Mouse (Mus musculus) common myeloid progenitor, adult 5-6 weeks (primary cell): ENCODE measurements around the gene Galnt12. TPM values are rescaled to one million over a fixed set of nuclear protein-coding genes. Genes with fewer than 3 reads are reported as not detected.

Source experiments
- ATAC-seq: replicated peaks from 2 replicates; pipeline ENCODE4 v1.8.0; 2016; ENCODE audit warnings: low read depth, mild to moderate bottlenecking, moderate TSS enrichment, inconsistent platforms; ENCODE audit not compliant: poor library complexity, severe bottlenecking
- total RNA-seq: library from RNA; stranded (forward); fragments of 200-1000, 187-1606 nt; gene quantifications from 2 replicates; pipeline ENCODE4 v1.2.3, GENCODE M21; 2017

The Galnt12 gene
- total RNA-seq, 1 experiment from 2014 or later, result 3.0 TPM

GRCm38 (mm10) chr4:47093161-47093560 lies 1.5 kb downstream of the Galnt12 start:
- no peak for ATAC-seq

- no peak for ATAC-seq
Measured at GRCm38 (mm10) chr4:47093647-47094046, 1.9 kb downstream of the Galnt12 start.

GRCm38 (mm10) chr4:47103561-47103960 lies 11.9 kb downstream of the Galnt12 start:
- no peak for ATAC-seq

- ATAC-seq, result no peak
Measured at GRCm38 (mm10) chr4:47111885-47112284, 20.2 kb downstream of the Galnt12 start.

- no peak for ATAC-seq
Measured at GRCm38 (mm10) chr4:47112560-47112959, 20.9 kb downstream of the Galnt12 start.

- ATAC-seq, result peak; percentile 76
Measured at GRCm38 (mm10) chr4:47122051-47122706, 30.5 kb downstream of the Galnt12 start.

GRCm38 (mm10) chr4:47124140-47124711 lies 32.5 kb downstream of the Galnt12 start:
- ATAC-seq, result no peak

- ATAC-seq, result no peak
Measured at GRCm38 (mm10) chr4:47128515-47128914, 36.8 kb downstream of the Galnt12 start.

- no peak for ATAC-seq
Measured at GRCm38 (mm10) chr4:47129572-47129971, 37.9 kb downstream of the Galnt12 start.

- no peak for ATAC-seq
Measured at GRCm38 (mm10) chr4:47130111-47131050, 38.7 kb downstream of the Galnt12 start.

- no peak for ATAC-seq
Measured at GRCm38 (mm10) chr4:47131931-47132330, 40.2 kb downstream of the Galnt12 start.

- ATAC-seq, result no peak
Measured at GRCm38 (mm10) chr4:47132413-47132812, 40.7 kb downstream of the Galnt12 start.

- ATAC-seq, result peak; percentile 64
Measured at GRCm38 (mm10) chr4:47136699-47137101, 45.0 kb downstream of the Galnt12 start.

GRCm38 (mm10) chr4:47137479-47137878 lies 45.8 kb downstream of the Galnt12 start:
- ATAC-seq, result no peak

GRCm38 (mm10) chr4:47138411-47138810 lies 46.7 kb downstream of the Galnt12 start:
- ATAC-seq, result no peak

- ATAC-seq, result no peak
Measured at GRCm38 (mm10) chr4:47138967-47139777, 47.5 kb downstream of the Galnt12 start.

- ATAC-seq, result no peak
Measured at GRCm38 (mm10) chr4:47140301-47140700, 48.6 kb downstream of the Galnt12 start.

GRCm38 (mm10) chr4:47141444-47142154 lies 49.9 kb downstream of the Galnt12 start:
- ATAC-seq, result no peak

- no peak for ATAC-seq
Measured at GRCm38 (mm10) chr4:47143849-47144248, 52.1 kb downstream of the Galnt12 start.
